Mouse (Mus musculus) cerebellum, adult (tissue): ENCODE results near the gene Cblc.

ENCODE experiments used
- ATAC-seq: cut with Nextera tagmentation; 2 replicates; pipeline ENCODE4 v1.9.2; 2017; ENCODE audit warnings: mild to moderate bottlenecking, moderate library complexity, mixed read lengths; ENCODE audit not compliant: insufficient number of reproducible peaks, low FRiP score, low TSS enrichment

Gene Cblc

GRCm38 (mm10) chr7:19755851-19756786 lies 40.5 kb downstream of the Cblc start:
- ATAC-seq, result no peak

GRCm38 (mm10) chr7:19755008-19755407 lies 41.6 kb downstream of the Cblc start:
- ATAC-seq, result no peak

- ATAC-seq, result no peak
Observed at GRCm38 (mm10) chr7:19754065-19754464, 42.5 kb downstream of the Cblc start.

GRCm38 (mm10) chr7:19753587-19753986 lies 43.0 kb downstream of the Cblc start:
- ATAC-seq, result no peak

GRCm38 (mm10) chr7:19752652-19753051 lies 44.0 kb downstream of the Cblc start:
- no peak for ATAC-seq

GRCm38 (mm10) chr7:19751070-19751383 lies 45.6 kb downstream of the Cblc start:
- ATAC-seq, result no peak

GRCm38 (mm10) chr7:19750217-19751069 lies 46.2 kb downstream of the Cblc start, which contains the start of gene Nectin2:
TSS of gene Nectin2 (minus strand) at chr7:19750483.
- 0 out of 2 replicates have a peak, but pooled peaks have one; percentile 49 for ATAC-seq

GRCm38 (mm10) chr7:19749389-19750216 lies 47.0 kb downstream of the Cblc start:
- peak; percentile 80; the same call in 1 of the 2 replicates for ATAC-seq

GRCm38 (mm10) chr7:19748219-19749195 lies 48.1 kb downstream of the Cblc start:
- no peak for ATAC-seq

- ATAC-seq, result no peak
Observed at GRCm38 (mm10) chr7:19747420-19748218, 49.0 kb downstream of the Cblc start.

- ATAC-seq, result no peak
Observed at GRCm38 (mm10) chr7:19746426-19747201, 50.0 kb downstream of the Cblc start.

GRCm38 (mm10) chr7:19745971-19746370 lies 50.6 kb downstream of the Cblc start:
- no peak for ATAC-seq

GRCm38 (mm10) chr7:19744590-19745385 lies 51.8 kb downstream of the Cblc start:
- no peak for ATAC-seq

- ATAC-seq, result no peak
Observed at GRCm38 (mm10) chr7:19743791-19744190, 52.8 kb downstream of the Cblc start.

GRCm38 (mm10) chr7:19742468-19742867 lies 54.1 kb downstream of the Cblc start:
- no peak for ATAC-seq

- ATAC-seq, result no peak
Observed at GRCm38 (mm10) chr7:19741329-19742031, 55.1 kb downstream of the Cblc start.
